Mouse (Mus musculus): ENCODE measurements at regions not wholly inside any gene's neighbourhood (a gene's known extent, or its start where the extent isn't known, plus 50 kb on each side); places are given as distances from the start of the nearest gene placed in this dataset.
A peak's percentile ranks its signal among the peaks of the same experiment; 100 is the strongest.

- DNase-seq (ENCODE audit: low read depth): no peak
- TF ChIP-seq CTCF (IDR thresholded peaks at IDR 0.05; ENCODE audit: borderline replicate concordance, extremely low read depth, insufficient read depth, insufficient read length) (no peak), POLR2A (IDR thresholded peaks at IDR 0.05; ENCODE audit: borderline replicate concordance, extremely low read depth, insufficient read depth, insufficient read length, poor library complexity, severe bottlenecking) (no peak)
Measured at GRCm38 (mm10) chr15:96827931-96828330, 128.4 kb upstream of the Slc38a2 start.

DNA sequence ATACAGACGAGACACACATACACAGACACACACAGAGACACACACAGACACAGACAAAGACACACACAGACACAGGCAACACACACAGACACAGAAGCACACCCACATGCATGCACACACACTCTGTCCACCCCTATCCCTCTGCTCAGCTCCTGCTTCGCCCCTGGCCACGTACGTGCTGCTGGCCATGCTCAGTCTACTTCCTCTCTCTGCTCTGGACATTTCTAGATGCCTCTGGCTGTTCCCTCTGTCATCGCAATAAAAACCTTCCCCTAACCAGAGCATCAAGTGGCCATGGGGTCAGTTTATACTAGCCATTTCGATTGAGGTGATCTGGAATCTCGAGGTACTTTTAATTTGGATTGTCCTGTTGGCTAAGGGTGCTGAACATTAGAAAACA, 118.9 kb upstream of the Slc38a2 start:
- TF ChIP-seq CTCF (IDR thresholded peaks at IDR 0.05; ENCODE audit: borderline replicate concordance, extremely low read depth, insufficient read depth, insufficient read length) (no peak), POLR2A (IDR thresholded peaks at IDR 0.05; ENCODE audit: borderline replicate concordance, extremely low read depth, insufficient read depth, insufficient read length, poor library complexity, severe bottlenecking) (no peak)

GRCm38 (mm10) chr15:96817626-96818025, 118.1 kb upstream of the Slc38a2 start:
- TF ChIP-seq CTCF (IDR thresholded peaks at IDR 0.05; ENCODE audit: borderline replicate concordance, extremely low read depth, insufficient read depth, insufficient read length) (no peak), POLR2A (IDR thresholded peaks at IDR 0.05; ENCODE audit: borderline replicate concordance, extremely low read depth, insufficient read depth, insufficient read length, poor library complexity, severe bottlenecking) (no peak)
- no peak for DNase-seq (ENCODE audit: low read depth)

More for the DNA sequence above, 118.9 kb upstream of the Slc38a2 start:
- DNase-seq (ENCODE audit: low read depth): no peak

DNA sequence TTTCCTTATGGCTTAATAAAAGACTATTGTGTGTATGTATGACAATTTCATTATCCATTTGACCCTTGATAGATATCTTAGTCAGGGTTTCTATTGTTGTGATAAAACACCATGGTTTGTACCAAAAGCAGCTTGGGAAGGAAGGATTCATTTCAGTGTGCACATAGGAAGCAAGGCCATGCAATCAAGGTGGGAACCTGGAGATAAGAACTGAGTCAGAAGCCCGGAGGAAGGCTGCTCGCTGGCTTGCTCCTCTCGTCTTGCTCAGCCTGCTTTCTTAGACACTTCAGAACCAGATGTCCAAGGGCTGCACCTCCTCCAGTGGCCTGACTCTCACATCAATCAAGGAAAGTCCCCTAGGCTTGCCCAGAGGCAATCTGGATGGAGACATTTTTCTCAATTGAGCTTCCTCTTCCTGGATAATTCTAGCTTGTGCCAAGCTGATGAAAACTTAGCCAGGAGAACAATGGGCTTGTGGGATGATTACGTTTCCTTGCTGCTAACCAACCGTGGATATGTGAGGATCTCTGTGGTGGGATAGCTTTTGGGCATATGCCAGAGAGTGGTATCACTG, 117.6 kb upstream of the Slc38a2 start:
- TF ChIP-seq CTCF (IDR thresholded peaks at IDR 0.05; ENCODE audit: borderline replicate concordance, extremely low read depth, insufficient read depth, insufficient read length): no peak
- TF ChIP-seq POLR2A (IDR thresholded peaks at IDR 0.05; ENCODE audit: borderline replicate concordance, extremely low read depth, insufficient read depth, insufficient read length, poor library complexity, severe bottlenecking): no peak

DNA sequence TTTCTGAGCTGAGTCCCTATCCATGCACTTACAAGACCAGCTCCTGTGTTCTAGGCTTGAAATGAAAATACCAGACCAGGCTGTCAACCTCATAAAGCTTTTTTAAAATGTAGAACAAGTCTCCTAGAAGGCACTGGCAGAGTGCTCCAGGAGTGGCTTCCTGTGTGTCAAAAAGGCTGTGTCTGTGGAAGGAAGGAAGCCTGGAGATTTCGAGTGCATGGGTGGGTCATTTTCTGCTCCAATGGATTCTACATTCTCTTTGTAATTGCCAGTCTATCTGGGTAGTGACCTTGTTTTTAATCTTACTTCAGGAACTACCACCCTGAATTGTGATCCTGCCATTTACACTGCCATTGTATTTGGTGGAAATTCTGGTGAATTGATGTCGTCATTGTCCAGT, 113.9 kb upstream of the Slc38a2 start:
- DNase-seq (ENCODE audit: low read depth): no peak
- TF ChIP-seq CTCF (IDR thresholded peaks at IDR 0.05; ENCODE audit: borderline replicate concordance, extremely low read depth, insufficient read depth, insufficient read length) (no peak), POLR2A (IDR thresholded peaks at IDR 0.05; ENCODE audit: borderline replicate concordance, extremely low read depth, insufficient read depth, insufficient read length, poor library complexity, severe bottlenecking) (no peak)

More for the DNA sequence above, 117.6 kb upstream of the Slc38a2 start:
- no peak for DNase-seq (ENCODE audit: low read depth)

DNA sequence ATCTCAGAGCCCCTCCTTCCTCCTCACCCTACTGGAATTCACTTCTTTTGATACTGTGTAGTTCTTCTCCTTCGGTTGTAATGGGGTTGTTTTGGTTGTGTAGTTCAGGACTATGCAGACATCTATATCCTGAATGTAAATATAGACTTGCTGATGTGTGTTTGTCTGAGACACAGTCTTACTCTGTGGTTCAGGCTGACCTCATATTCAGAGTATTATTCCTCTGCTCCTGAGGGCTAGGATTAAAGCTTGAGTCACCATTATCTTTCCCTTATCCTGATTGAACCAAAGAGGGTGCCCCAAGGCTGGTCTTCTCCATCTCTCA, 103.2 kb upstream of the Slc38a2 start:
- TF ChIP-seq POLR2A (IDR thresholded peaks at IDR 0.05; ENCODE audit: borderline replicate concordance, extremely low read depth, insufficient read depth, insufficient read length, poor library complexity, severe bottlenecking) (no peak), CTCF (IDR thresholded peaks at IDR 0.05; ENCODE audit: borderline replicate concordance, extremely low read depth, insufficient read depth, insufficient read length) (no peak)
- no peak for DNase-seq (ENCODE audit: low read depth)

GRCm38 (mm10) chr15:96802034-96802728, 102.7 kb upstream of the Slc38a2 start:
- TF ChIP-seq CTCF (IDR thresholded peaks at IDR 0.05; ENCODE audit: borderline replicate concordance, extremely low read depth, insufficient read depth, insufficient read length) (no peak), POLR2A (IDR thresholded peaks at IDR 0.05; ENCODE audit: borderline replicate concordance, extremely low read depth, insufficient read depth, insufficient read length, poor library complexity, severe bottlenecking) (no peak)
- no peak for DNase-seq (ENCODE audit: low read depth)

GRCm38 (mm10) chr15:96799228-96799627, 99.7 kb upstream of the Slc38a2 start:
- peak; percentile 27 for DNase-seq (ENCODE audit: low read depth)
- TF ChIP-seq POLR2A (IDR thresholded peaks at IDR 0.05; ENCODE audit: borderline replicate concordance, extremely low read depth, insufficient read depth, insufficient read length, poor library complexity, severe bottlenecking): no peak

GRCm38 (mm10) chr15:96797615-96798270, 98.2 kb upstream of the Slc38a2 start:
- DNase-seq (ENCODE audit: low read depth): peak; percentile 67
- no peak for TF ChIP-seq CTCF (IDR thresholded peaks at IDR 0.05; ENCODE audit: borderline replicate concordance, extremely low read depth, insufficient read depth, insufficient read length)
- no peak for TF ChIP-seq POLR2A (IDR thresholded peaks at IDR 0.05; ENCODE audit: borderline replicate concordance, extremely low read depth, insufficient read depth, insufficient read length, poor library complexity, severe bottlenecking)

GRCm38 (mm10) chr15:96794177-96794719, 94.7 kb upstream of the Slc38a2 start:
- no peak for TF ChIP-seq POLR2A (IDR thresholded peaks at IDR 0.05; ENCODE audit: borderline replicate concordance, extremely low read depth, insufficient read depth, insufficient read length, poor library complexity, severe bottlenecking)
- no peak for TF ChIP-seq CTCF (IDR thresholded peaks at IDR 0.05; ENCODE audit: borderline replicate concordance, extremely low read depth, insufficient read depth, insufficient read length)

GRCm38 (mm10) chr15:96793251-96793650, 93.7 kb upstream of the Slc38a2 start:
- DNase-seq (ENCODE audit: low read depth): no peak
- no peak for TF ChIP-seq CTCF (IDR thresholded peaks at IDR 0.05; ENCODE audit: borderline replicate concordance, extremely low read depth, insufficient read depth, insufficient read length)
- TF ChIP-seq POLR2A (IDR thresholded peaks at IDR 0.05; ENCODE audit: borderline replicate concordance, extremely low read depth, insufficient read depth, insufficient read length, poor library complexity, severe bottlenecking): no peak

More at GRCm38 (mm10) chr15:96794177-96794719, 94.7 kb upstream of the Slc38a2 start:
- DNase-seq (ENCODE audit: low read depth): no peak

Data from brain, embryonic 14.5 days (tissue).